In the genomic region with DNA sequence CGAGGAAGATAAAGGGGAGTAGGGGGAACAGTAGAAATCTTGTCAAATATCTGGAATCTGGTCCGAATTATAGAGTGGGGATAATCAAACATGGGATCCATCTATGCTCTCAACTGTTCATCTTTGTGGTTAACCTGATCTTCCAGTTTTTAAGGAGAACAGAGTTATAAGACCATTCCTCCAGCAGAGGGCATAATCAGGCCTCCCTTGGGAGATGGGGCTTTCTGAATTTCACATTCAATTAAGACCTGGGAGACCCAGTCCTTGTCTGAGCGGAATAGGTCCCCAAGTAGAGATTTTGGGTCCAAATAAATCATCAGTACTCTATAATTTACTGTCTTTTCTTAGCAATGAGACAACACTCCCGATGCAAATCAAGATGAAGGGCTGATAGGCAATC, we compare ENCODE assay signal across 8 mouse cellular contexts.
A peak's percentile ranks its signal among the peaks of the same experiment; 100 is the strongest.
DNase-seq lines count a peak whose midpoint lies in the region; ATAC-seq and TF ChIP-seq lines count a peak whose summit lies in the region.

No protein-coding gene starts in this region.

- no peak for TF ChIP-seq EP300 in heart, postnatal 0 days (IDR thresholded peaks at IDR 0.05; ENCODE audit: low read depth)

- no peak for DNase-seq in heart, postnatal 0 days (ENCODE audit: low spot score)
- DNase-seq in heart, adult 9 months (ENCODE audit: low spot score in 2 of 2), result no peak
- peak; percentile 24 to 58 for DNase-seq in right cerebral cortex, adult 2 months (ENCODE audit: low spot score in 2 of 2)
- no peak for DNase-seq in right cerebral cortex, postnatal 25 days
- peak; percentile 30 to 63 for DNase-seq in layer of hippocampus, adult 2 months (ENCODE audit: low spot score in 2 of 2)
- DNase-seq in spleen, postnatal 14 days (ENCODE audit: low spot score in 2 of 2), result no peak
- DNase-seq in testis, postnatal 14 days (ENCODE audit: low spot score), result no peak

- no peak overlapping the region for H3K9ac ChIP-seq in heart, postnatal 0 days (replicated peaks; ENCODE audit: low read depth, low read length)

- WGBS in heart, postnatal 0 days, result 39% methylated on average over 4 of the region's 4 CpGs

- H3K9me3 ChIP-seq in heart, postnatal 0 days (replicated peaks; ENCODE audit: control insufficient read depth, low read length), result no peaks in the 10 kb centered on the region

- ATAC-seq in heart, postnatal 0 days (ENCODE audit: insufficient read depth, low read depth), result no peak
- no peak for ATAC-seq in granulocyte monocyte progenitor cell, adult 5-6 weeks (replicated peaks; ENCODE audit: poor library complexity, severe bottlenecking)

- peak; percentile 49 for TF ChIP-seq CTCF in heart, postnatal 0 days (IDR thresholded peaks at IDR 0.05; ENCODE audit: low read depth)
- peak; percentile 84 for TF ChIP-seq CTCF in layer of hippocampus, adult 2 months (conservative IDR thresholded peaks at IDR 0.05)

- H3K36me3 ChIP-seq in heart, postnatal 0 days (replicated peaks; ENCODE audit: control insufficient read depth, insufficient read depth, low read length), result no peaks in the 10 kb centered on the region

- no peak overlapping the region for H3K4me2 ChIP-seq in heart, postnatal 0 days (ENCODE audit: low read depth, low read length)

- no peak overlapping the region for H3K4me3 ChIP-seq in heart, postnatal 0 days (ENCODE audit: low read depth, low read length)
- H3K4me3 ChIP-seq in layer of hippocampus, adult 2 months, result no peak overlapping the region

- no peaks in the 10 kb centered on the region for H3K4me1 ChIP-seq in heart, postnatal 0 days (ENCODE audit: control insufficient read depth, insufficient read depth)

- H3K27ac ChIP-seq in heart, postnatal 0 days (ENCODE audit: low read depth), result no peak overlapping the region
- no peak overlapping the region for H3K27ac ChIP-seq in layer of hippocampus, adult 2 months

- H3K27me3 ChIP-seq in heart, postnatal 0 days (ENCODE audit: control insufficient read depth, insufficient read depth, low read length), result no peaks in the 10 kb centered on the region

Comparison
In these comparisons a context has a peak if more than half of its experiments do, and no peak if none do; other contexts are left out.
1. DNase-seq: peak in right cerebral cortex, adult 2 months (2 of 2) and layer of hippocampus, adult 2 months (2 of 2); none in heart, postnatal 0 days (single experiment), heart, adult 9 months (0 of 2), right cerebral cortex, postnatal 25 days (single experiment), spleen, postnatal 14 days (0 of 2) and testis, postnatal 14 days (single experiment).